22 mouse cellular contexts compared by ENCODE assay signal in genomic region chr10:12928193-12928592, GRCm38 (mm10).
"Had no signal": no experiment of that assay in that cellular context is flagged by ENCODE, and none has a peak within 500 bp of the region (broad histone marks: within the 10 kb centered on the region; RNA-seq: fewer than 3 reads in every experiment).

No protein-coding gene starts in this region.

- DNase-seq: kidney, adult 11 months; kidney, adult 8-10 months; kidney, postnatal 14 days; kidney, postnatal 4 days; left cerebral cortex, postnatal 4 days; lung, adult 2 months; lung, postnatal 14 days; lung, postnatal 4 days; midbrain, embryonic 14.5 days; retina, postnatal 1 day; right cerebral cortex, postnatal 25 days; spleen, adult 18-20 months; thymus, postnatal 25 days had no signal

- ATAC-seq: liver, embryonic 12.5 days had no signal

- H3K9me3 ChIP-seq: limb, embryonic 15.5 days; liver, embryonic 12.5 days; liver, embryonic 15.5 days; megakaryocyte, embryonic 14.5 days; midbrain, embryonic 10.5 days; neural tube, embryonic 12.5 days; neural tube, embryonic 15.5 days; stomach, embryonic 15.5 days had no signal

- H3K4me2 ChIP-seq: limb, embryonic 12.5 days; limb, embryonic 15.5 days; liver, embryonic 12.5 days; liver, embryonic 15.5 days; neural tube, embryonic 12.5 days; neural tube, embryonic 15.5 days; stomach, embryonic 15.5 days had no signal

- H3K36me3 ChIP-seq: limb, embryonic 12.5 days; limb, embryonic 15.5 days; liver, embryonic 12.5 days; liver, embryonic 15.5 days; midbrain, embryonic 10.5 days; neural tube, embryonic 12.5 days; neural tube, embryonic 15.5 days; stomach, embryonic 15.5 days had no signal

- H3K27me3 ChIP-seq: limb, embryonic 12.5 days; limb, embryonic 15.5 days; liver, embryonic 12.5 days; liver, embryonic 15.5 days; megakaryocyte, embryonic 14.5 days; neural tube, embryonic 12.5 days; neural tube, embryonic 15.5 days; stomach, embryonic 15.5 days had no signal

- H3K27ac ChIP-seq: limb, embryonic 12.5 days; limb, embryonic 15.5 days; liver, embryonic 12.5 days; liver, embryonic 15.5 days; midbrain, embryonic 10.5 days; neural tube, embryonic 12.5 days; neural tube, embryonic 15.5 days; stomach, embryonic 15.5 days had no signal

- H3K4me3 ChIP-seq: limb, embryonic 12.5 days; limb, embryonic 15.5 days; liver, embryonic 12.5 days; liver, embryonic 15.5 days; megakaryocyte, embryonic 14.5 days; midbrain, embryonic 10.5 days; neural tube, embryonic 12.5 days; neural tube, embryonic 15.5 days; stomach, embryonic 15.5 days had no signal

- H3K9ac ChIP-seq: limb, embryonic 12.5 days; limb, embryonic 15.5 days; liver, embryonic 12.5 days; liver, embryonic 15.5 days; neural tube, embryonic 12.5 days; neural tube, embryonic 15.5 days; stomach, embryonic 15.5 days had no signal
